Mouse (Mus musculus) lung, adult 2 months (tissue): Measurements from ENCODE around the gene Gm20850.
"Not testable (repeated sequence)": the region's sequence is repeated elsewhere in the genome, so short reads cannot be mapped to it uniquely, and the experiment has no call there.

ENCODE experiments used
- CTCF ChIP-seq: fragments of 200-500 bp; IDR thresholded peaks from 2 replicates; pipeline ENCODE4 v1.5.1; 2011; ENCODE audit warnings: mild to moderate bottlenecking, low read length, control low read depth; ENCODE audit not compliant: insufficient read depth
- POLR2A ChIP-seq: fragments of 200-500 bp; IDR thresholded peaks from 2 replicates; pipeline ENCODE4 v1.6.1; 2011; ENCODE audit warnings: low read depth, mild to moderate bottlenecking, control low read depth, low read length, borderline replicate concordance; ENCODE audit errors: extremely low read depth

DNA sequence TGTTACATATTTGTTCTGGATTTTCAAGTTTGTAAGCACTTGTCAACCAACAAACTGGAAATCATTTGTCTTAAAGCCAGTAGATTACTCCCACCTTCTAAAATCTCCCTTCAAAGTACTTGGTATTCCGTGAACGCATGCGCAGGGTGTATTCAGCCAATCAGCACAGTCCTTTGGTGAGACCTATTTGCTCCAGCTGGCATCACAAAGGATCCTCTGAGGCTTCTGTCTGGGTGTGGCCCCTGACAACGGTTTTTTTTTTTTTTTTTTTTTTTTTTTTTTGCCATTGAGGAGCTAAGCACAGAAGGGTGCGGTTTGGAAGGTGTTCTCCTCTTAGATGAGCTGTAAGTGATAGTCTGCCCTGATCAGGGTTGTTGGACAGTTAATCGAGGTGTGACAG lies at the start of gene Gm20850:
- not testable (repeated sequence) for TF ChIP-seq CTCF, POLR2A
